Mouse (Mus musculus) embryonic facial prominence, embryonic 11.5 days (tissue): ENCODE results near the gene Cenps. TPM values are rescaled to one million over a fixed set of nuclear protein-coding genes. Genes with fewer than 3 reads are reported as not detected.

Experiments used
- ATAC-seq: fragments of 200-750 bp; cut with Nextera tagmentation; replicated peaks from 2 replicates; pipeline ENCODE4 v1.8.0; 2017; ENCODE audit warnings: low read depth; ENCODE audit not compliant: insufficient number of reproducible peaks, low FRiP score, low TSS enrichment
- DNase-seq: peaks from one replicate; pipeline ENCODE4 v3.0.0-alpha.2; 2015; ENCODE audit warnings: low spot score
- H3K27ac ChIP-seq: fragments of 300-500 bp; sonication (generic); replicated peaks from 2 replicates; pipeline ENCODE4 v1.5.1; 2014; ENCODE audit warnings: mild to moderate bottlenecking, low read depth, low read length, control low read depth
- H3K27me3 ChIP-seq: fragments of 300-500 bp; sonication (generic); 2 replicates; pipeline ENCODE4 v1.6.1; 2014; ENCODE audit warnings: mild to moderate bottlenecking, low read length, moderate library complexity, mixed read lengths; ENCODE audit not compliant: control insufficient read depth, insufficient read depth
- H3K36me3 ChIP-seq: fragments of 300-500 bp; sonication (generic); replicated peaks from 2 replicates; pipeline ENCODE4 v1.6.1; 2014; ENCODE audit warnings: low read depth, mild to moderate bottlenecking, low read length, moderate library complexity, mixed read lengths; ENCODE audit not compliant: control insufficient read depth, insufficient read depth
- H3K4me1 ChIP-seq: fragments of 300-500 bp; sonication (generic); 2 replicates; pipeline ENCODE4 v1.6.1; 2014; ENCODE audit warnings: low read length, mixed read lengths; ENCODE audit not compliant: control insufficient read depth, insufficient read depth
- H3K4me2 ChIP-seq: fragments of 300-500 bp; sonication (generic); 2 replicates; pipeline ENCODE4 v1.6.1; 2014; ENCODE audit warnings: low read depth, mild to moderate bottlenecking, control low read depth, low read length, moderate library complexity
- H3K4me3 ChIP-seq: fragments of 300-500 bp; sonication (generic); 2 replicates; pipeline ENCODE4 v1.5.1; 2014; ENCODE audit warnings: low read depth, low read length, control low read depth
- H3K9ac ChIP-seq: fragments of 300-500 bp; sonication (generic); replicated peaks from 2 replicates; pipeline ENCODE4 v1.6.1; 2014; ENCODE audit warnings: mild to moderate bottlenecking, control low read depth, low read length
- H3K9me3 ChIP-seq: fragments of 300-500 bp; sonication (generic); replicated peaks from 2 replicates; pipeline ENCODE4 v1.6.1; 2016; ENCODE audit warnings: mild to moderate bottlenecking, low read length, inconsistent platforms, mixed read lengths; ENCODE audit not compliant: control insufficient read depth
- WGBS: fragments of 180-500 bp; shearing (Covaris S2); extraction: QIAGEN DNeasy Blood & Tissue Kit; methylation state at CpG from one replicate; pipeline ENCODE4 v1.1.7; 2014; 5-methylcytosine and 5-hydroxymethylcytosine counted together
- polyA plus RNA-seq: library from polyadenylated mRNA; unstranded; fragments of >200 nt; fragmentation: Nextera tagmentation; extraction: Ambion mirVana; gene quantifications from 2 replicates; pipeline ENCODE4 v1.2.1, GENCODE M21; 2014

Gene Cenps
- polyA plus RNA-seq, 1 experiment from 2014 or later = 53.5 TPM

DNA sequence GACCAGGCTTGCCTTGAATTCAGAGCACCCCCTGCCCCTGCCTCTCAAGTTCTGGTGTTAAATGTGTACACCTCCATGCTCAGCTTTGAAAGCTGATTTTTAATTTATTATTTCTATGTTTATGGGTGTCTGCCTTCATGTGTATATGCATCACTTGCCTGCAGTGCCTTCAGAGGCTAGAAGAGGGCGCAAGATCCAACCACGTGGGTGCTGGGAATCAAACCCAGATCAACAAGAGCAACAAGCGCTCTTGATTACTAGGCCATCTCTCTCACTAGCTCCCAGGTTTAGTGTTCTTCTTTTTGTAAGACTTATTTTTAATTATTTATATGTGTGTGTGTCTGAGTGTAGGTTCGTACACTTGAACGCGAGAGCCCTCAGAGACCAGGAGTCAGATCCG lies 17.4 kb upstream of the Cenps start:
- H3K27ac ChIP-seq = no peak overlapping the region
- no peak overlapping the region for H3K4me2 ChIP-seq
- H3K27me3 ChIP-seq = no peaks in the 10 kb centered on the region
- 97% methylated on average over 7 of the region's 7 CpGs for WGBS
- H3K9ac ChIP-seq = no peak overlapping the region
- no peaks in the 10 kb centered on the region for H3K4me1 ChIP-seq
- no peaks in the 10 kb centered on the region for H3K9me3 ChIP-seq
- peaks cover 18% of the 10 kb centered on the region for H3K36me3 ChIP-seq
- no peak overlapping the region for H3K4me3 ChIP-seq
- no peak for DNase-seq
- ATAC-seq = no peak

DNA sequence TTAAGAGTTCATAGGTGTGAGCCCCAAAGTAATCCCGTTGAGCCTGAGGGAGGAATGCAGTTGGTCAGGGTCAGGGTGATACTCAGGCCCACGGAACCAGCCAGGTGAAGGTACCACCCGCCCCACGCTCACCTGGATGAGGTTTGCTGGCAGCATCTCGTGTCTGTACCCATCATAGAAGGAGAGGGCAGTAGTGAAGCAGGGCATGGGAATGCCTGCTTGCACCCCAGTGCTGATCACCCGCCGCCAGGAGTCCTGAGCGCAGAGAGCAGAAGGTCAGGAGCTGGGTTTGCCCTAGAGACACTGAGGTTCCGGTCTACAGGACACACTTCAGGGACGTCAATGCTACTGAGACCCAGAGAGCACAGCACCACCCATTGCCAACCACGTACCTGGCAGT lies 13.3 kb upstream of the Cenps start:
- H3K36me3 ChIP-seq = peaks cover 18% of the 10 kb centered on the region
- WGBS = 91% methylated on average over 11 of the region's 11 CpGs

DNA sequence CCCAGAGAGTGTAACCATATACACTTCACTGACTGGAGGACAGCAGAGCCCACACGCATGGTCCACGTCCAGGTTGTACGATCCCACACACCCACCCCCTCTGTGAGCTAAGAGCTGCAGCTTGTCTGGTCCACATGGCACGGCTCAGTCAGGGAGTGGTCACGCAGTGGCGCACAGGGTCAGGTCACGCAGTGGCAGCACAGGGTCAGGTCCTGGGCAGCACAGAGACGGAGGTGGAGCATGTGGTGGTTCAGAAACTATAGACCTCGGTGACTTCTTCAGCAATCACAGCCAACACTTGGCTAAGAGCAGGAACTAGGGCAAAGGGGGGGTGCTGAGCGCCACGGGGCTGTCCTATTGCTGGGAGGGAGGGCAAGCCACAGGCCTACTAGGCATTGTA lies 12.8 kb upstream of the Cenps start:
- H3K36me3 ChIP-seq = peaks cover 18% of the 10 kb centered on the region
- 71% methylated on average over 11 of the region's 11 CpGs for WGBS
- no peak for ATAC-seq

More for the DNA sequence above, 13.3 kb upstream of the Cenps start:
- Histone ChIP-seq H3K9me3 (no peaks in the 10 kb centered on the region), H3K27me3 (no peaks in the 10 kb centered on the region), H3K4me1 (no peaks in the 10 kb centered on the region), H3K4me2 (no peak overlapping the region), H3K27ac (no peak overlapping the region), H3K4me3 (no peak overlapping the region), H3K9ac (no peak overlapping the region)
- ATAC-seq = no peak
- DNase-seq = no peak

DNA sequence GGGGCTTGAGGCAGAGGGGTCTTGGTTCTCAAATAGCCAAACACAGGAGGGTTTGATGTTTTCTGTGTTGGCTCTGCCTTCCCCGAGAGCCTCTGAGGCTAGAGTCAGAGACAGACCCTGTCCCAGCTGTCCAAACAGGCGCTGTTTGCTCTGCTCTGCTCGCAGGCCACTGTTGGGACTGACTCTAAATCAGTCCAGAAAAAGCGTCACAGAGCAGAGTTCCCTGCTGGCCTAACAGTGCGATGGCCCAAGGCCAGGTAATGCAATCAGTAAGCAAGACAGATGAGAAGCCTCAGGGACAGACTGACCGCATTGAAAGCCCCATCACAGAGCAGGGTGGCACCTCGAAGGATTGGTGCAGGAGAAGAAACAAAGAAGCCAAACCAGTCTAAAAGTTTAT lies 12.2 kb upstream of the Cenps start:
- H3K36me3 ChIP-seq = peaks cover 15% of the 10 kb centered on the region
- no peak for DNase-seq

More for the DNA sequence above, 12.8 kb upstream of the Cenps start:
- H3K4me3 ChIP-seq = no peak overlapping the region
- H3K27me3 ChIP-seq = no peaks in the 10 kb centered on the region
- H3K9me3 ChIP-seq = no peaks in the 10 kb centered on the region
- no peak for DNase-seq
- H3K4me2 ChIP-seq = no peak overlapping the region
- no peak overlapping the region for H3K9ac ChIP-seq
- no peak overlapping the region for H3K27ac ChIP-seq
- H3K4me1 ChIP-seq = no peaks in the 10 kb centered on the region

DNA sequence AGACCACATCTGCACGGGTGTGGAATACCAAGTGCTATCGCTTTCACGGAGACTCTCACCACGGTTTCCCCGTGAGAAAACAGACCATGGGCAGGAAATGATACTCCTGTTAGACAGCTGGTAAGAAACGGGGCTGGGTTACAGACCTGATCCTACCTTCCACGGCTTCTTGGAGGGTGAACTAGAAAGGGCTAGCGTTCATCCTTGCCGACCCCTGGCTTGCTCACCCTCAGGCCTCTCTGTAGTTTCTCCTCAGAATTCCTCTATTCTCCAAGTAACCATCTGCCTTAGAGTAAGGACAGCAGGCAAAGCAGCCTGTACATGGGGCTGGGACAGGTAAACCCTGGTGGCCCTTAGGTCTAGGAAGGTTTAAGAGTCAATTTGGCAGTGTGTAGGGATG lies 11.8 kb upstream of the Cenps start:
- H3K4me3 ChIP-seq = no peak overlapping the region
- WGBS = 73% methylated on average over 9 of the region's 9 CpGs
- H3K27ac ChIP-seq = no peak overlapping the region
- H3K4me2 ChIP-seq = no peak overlapping the region
- peaks cover 15% of the 10 kb centered on the region for H3K36me3 ChIP-seq
- H3K27me3 ChIP-seq = no peaks in the 10 kb centered on the region
- H3K9me3 ChIP-seq = no peaks in the 10 kb centered on the region
- ATAC-seq (no peak), DNase-seq (no peak)
- H3K9ac ChIP-seq = no peak overlapping the region
- H3K4me1 ChIP-seq = no peaks in the 10 kb centered on the region

More for the DNA sequence above, 12.2 kb upstream of the Cenps start:
- Histone ChIP-seq H3K27me3 (no peaks in the 10 kb centered on the region), H3K27ac (no peak overlapping the region), H3K4me1 (no peaks in the 10 kb centered on the region), H3K4me3 (no peak overlapping the region), H3K4me2 (no peak overlapping the region), H3K9ac (no peak overlapping the region), H3K9me3 (no peaks in the 10 kb centered on the region)
- 66% methylated on average over 7 of the region's 7 CpGs for WGBS
- ATAC-seq = no peak

DNA sequence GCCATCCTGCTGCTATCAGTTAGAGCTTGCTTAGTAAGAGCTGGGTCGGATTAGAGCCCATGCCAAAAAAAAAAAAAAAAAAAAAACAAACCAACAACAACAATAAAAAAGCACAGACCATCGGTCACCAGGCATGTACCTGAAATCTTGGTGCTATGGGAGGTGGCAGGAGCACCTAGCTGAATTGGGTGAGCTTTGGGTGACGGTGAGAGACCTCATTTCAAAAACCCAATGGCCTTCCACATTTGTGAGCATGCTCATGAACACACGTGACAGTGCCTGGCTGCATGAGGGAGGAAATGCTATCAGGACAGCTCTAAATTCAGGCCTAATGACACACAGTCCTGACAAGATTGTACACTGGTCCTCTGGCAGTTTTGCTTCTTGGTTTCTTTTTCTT lies 10.7 kb upstream of the Cenps start:
- whole genome bisulfite sequencing = 84% methylated on average over 4 of the region's 4 CpGs
- no peak overlapping the region for H3K27ac ChIP-seq
- no peak overlapping the region for H3K4me3 ChIP-seq
- H3K9me3 ChIP-seq = no peaks in the 10 kb centered on the region
- no peak for ATAC-seq
- H3K4me1 ChIP-seq = no peaks in the 10 kb centered on the region
- no peak for DNase-seq
- H3K36me3 ChIP-seq = peaks cover 9% of the 10 kb centered on the region
- no peaks in the 10 kb centered on the region for H3K27me3 ChIP-seq
- H3K4me2 ChIP-seq = no peak overlapping the region
- no peak overlapping the region for H3K9ac ChIP-seq

DNA sequence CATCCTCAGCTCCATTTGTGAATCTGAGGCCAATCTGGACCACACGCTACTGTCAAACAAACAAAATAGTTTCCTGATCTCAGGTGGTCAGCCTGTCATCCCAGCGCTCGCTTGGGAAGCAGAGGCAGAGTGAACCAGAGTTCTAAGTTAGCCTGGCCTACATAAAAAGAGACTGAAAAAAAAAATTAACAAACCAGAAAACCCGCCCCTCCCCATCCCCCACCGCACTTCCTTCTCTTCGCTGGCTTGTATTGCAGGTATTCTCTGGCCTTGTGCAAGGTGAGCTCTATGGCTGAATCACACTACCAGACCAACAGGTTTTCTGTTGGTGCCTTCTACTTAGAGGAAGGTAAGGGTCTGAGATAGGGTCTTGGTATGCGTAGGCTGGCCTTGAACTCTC lies 10.1 kb upstream of the Cenps start:
- Histone ChIP-seq H3K36me3 (peaks cover 5% of the 10 kb centered on the region), H3K27ac (no peak overlapping the region), H3K4me1 (no peaks in the 10 kb centered on the region), H3K9ac (no peak overlapping the region), H3K27me3 (no peaks in the 10 kb centered on the region), H3K4me2 (no peak overlapping the region), H3K4me3 (no peak overlapping the region), H3K9me3 (no peaks in the 10 kb centered on the region)
- ATAC-seq = no peak
- 80% methylated on average over 7 of the region's 7 CpGs for WGBS
- DNase-seq = no peak

DNA sequence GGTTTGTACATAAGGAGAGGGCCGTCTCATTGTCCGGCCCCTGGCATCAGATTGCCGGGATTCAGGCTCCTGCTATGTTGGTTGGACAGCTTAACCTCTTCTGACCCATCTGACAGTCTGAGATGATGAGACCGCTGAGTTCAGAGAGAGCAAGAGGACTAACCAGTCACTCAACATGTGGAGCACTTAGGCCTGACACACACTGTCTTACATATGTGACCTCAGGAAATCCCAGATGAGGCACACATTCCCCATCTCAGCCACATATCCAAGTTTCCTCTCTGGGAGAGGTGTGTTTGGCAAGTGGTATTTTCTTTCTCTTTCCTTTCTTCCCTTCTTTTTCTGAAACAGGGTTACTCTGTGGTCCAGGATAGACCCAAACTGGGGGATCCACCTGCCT lies 7.7 kb upstream of the Cenps start:
- H3K4me3 ChIP-seq = no peak overlapping the region
- no peaks in the 10 kb centered on the region for H3K27me3 ChIP-seq
- no peaks in the 10 kb centered on the region for H3K36me3 ChIP-seq
- H3K9me3 ChIP-seq = no peaks in the 10 kb centered on the region
- no peak overlapping the region for H3K4me2 ChIP-seq
- H3K9ac ChIP-seq = no peak overlapping the region
- WGBS = 64% methylated on average over 4 of the region's 4 CpGs
- DNase-seq = no peak
- no peak for ATAC-seq
- H3K4me1 ChIP-seq = no peaks in the 10 kb centered on the region
- H3K27ac ChIP-seq = no peak overlapping the region
